Mouse (Mus musculus) small intestine, adult 2 months (tissue): ENCODE measurements at regions not wholly inside any gene's neighbourhood (a gene's known extent, or its start where the extent isn't known, plus 50 kb on each side); places are given as distances from the start of the nearest gene placed in this dataset.

Experiments used
- CTCF ChIP-seq: fragments of 200-500 bp; IDR thresholded peaks from 2 replicates; pipeline ENCODE4 v1.5.1; 2012; ENCODE audit warnings: low read depth, mild to moderate bottlenecking, control low read depth, inconsistent platforms, low read length, moderate library complexity, mixed read lengths; ENCODE audit not compliant: insufficient replicate concordance, insufficient read length; ENCODE audit errors: extremely low read depth
- POLR2A ChIP-seq: fragments of 200-500 bp; IDR thresholded peaks from 2 replicates; pipeline ENCODE4 v1.6.1; 2012; ENCODE audit warnings: low read depth, mild to moderate bottlenecking, control low read depth, inconsistent platforms, low read length, moderate library complexity

DNA sequence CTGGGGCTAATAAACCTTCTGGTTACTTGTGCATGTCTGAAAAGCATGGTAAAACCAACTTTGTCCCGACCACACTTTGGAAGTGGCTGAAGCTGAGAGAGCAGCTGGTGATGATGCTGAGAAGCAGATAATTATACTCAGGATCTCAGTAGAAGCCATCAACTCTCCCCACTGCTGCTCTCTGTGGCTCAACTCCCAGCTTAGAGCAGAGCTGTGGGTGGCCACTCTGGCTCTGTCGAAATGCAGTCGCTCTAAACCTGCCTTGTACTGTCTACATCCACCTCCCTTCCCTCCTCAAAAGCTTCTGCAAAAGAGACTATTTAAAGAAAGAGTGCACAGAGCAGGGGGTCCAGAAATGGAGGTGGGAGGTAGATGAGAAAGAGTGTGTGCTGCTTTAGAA, 102.5 kb upstream of the Adra1d start:
- TF ChIP-seq POLR2A (no peak), CTCF (no peak)
